Mouse (Mus musculus): ENCODE results near the gene Acot8.
A peak's percentile ranks its signal among the peaks of the same experiment; 100 is the strongest.

Acot8 gene

DNA sequence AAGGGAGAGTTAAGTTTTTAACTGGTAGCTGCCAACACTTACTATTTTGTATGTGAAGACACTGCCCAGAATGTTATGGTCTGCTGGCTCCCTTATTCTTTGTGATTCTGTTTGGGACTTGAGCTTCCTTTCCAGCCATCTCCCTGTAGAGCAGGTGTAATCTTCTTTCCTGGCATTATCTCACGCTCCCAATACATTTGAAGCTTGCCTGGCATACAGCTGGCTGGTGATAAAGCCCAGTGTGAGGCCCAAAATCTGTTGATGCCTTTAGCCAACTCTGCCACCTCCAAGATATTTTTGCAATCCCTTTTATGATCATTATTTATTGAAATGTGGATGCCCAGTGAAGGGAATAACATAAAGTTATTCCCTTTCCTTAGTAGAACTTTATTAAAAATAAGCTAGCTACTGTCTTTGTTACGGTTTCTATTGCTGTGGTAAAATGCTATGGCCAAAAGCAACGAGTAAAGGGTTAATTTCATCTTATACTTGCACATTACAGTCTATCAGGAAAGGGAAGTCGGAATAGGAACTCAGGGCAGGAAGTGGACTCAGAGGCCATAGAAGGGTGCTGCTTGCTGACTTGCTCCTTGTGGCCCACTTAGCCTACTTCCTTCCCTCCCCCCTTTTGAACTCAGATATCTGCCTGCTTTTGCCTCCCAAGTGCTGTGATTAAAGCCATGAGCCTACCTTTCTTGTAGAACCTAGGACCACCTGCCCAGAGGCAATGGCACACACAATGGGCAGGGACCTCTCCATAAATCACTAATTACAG, 44.4 kb downstream of the Acot8 start:
- DNase-seq (ENCODE audit: low read depth in 2 of 2, low spot score in 2 of 2): no peak

DNA sequence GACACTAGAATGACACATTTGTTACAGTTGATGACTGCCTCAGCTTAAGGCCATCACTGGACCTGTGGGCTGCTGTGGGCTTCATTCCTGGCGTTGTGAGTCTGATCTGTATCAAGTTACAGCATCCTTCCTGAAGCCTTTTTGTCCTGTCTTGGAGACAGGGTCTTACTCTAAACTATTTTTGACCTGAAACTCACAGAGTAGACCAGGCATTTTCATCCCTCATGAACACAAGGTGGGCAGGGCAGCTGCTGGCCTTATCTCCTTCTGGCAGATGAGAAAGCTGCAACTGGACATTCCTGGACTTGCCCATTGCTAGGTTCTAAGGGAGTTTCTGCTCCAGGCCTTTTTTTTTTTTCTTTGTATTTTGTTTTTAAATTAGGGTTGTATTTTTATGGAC, 46.0 kb downstream of the Acot8 start:
- no peak for DNase-seq (ENCODE audit: low read depth in 2 of 2, low spot score in 2 of 2)

DNA sequence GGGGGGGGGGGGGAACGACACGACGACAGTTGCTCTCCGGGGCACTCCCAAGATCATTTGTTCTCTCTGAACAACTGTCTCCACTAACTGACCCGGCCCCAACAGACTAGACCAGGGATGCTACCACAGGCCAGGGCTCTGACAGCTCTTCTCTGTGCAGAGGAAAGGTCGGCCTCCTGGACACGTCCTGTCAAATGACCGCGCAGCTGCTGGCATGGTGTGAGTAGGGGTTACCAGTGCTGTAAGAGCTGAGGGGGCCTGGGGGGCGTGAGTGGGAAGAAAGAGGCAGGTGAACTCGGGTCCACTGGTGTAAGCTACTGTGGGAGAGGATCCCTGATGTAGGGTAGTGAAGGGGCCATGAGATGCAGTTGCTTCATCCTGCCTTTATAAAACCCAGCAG, 46.8 kb downstream of the Acot8 start:
- no peak for DNase-seq (ENCODE audit: low read depth in 2 of 2, low spot score in 2 of 2)

DNA sequence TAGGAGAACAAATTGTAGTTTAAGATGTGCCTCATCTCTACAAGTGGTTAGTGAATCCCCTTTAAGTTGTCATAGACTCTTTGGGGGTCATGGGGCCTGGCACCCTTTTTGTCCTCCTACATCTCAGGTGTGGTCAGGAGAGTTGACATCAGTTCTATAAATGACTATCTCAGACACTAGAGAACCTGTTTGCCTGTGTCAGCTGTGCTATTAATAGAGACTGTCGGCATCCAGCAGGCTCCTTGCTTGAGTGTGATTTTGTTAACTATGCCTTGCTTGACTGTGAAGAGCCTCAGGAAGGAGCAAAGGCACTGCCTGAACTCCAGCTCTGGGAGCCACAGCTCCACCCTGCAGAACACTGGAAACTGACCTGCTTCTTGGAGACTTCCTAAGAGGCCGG, 49.9 kb downstream of the Acot8 start:
- DNase-seq (ENCODE audit: low read depth in 2 of 2, low spot score in 2 of 2): no peak

DNA sequence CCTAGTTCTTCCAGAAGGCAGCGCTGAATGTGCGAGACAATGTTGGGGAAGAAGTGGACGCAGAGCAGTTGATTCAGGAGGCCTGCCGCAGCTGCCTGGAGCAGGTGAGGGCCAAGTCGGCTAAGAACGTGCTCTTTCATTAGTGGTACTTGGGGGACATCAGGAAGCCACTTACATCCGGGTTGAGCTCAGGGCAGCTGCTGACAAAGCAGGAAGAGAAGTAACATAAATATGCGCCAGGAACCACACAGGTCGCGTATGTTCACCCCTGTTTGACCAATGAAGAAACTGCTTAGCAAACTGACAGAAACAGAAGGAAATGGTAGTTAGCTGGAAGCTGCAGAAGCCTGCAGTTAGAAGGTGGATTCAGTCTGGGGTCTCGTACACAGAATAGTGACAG, 50.6 kb downstream of the Acot8 start:
- no peak for DNase-seq (ENCODE audit: low read depth in 2 of 2, low spot score in 2 of 2)

DNA sequence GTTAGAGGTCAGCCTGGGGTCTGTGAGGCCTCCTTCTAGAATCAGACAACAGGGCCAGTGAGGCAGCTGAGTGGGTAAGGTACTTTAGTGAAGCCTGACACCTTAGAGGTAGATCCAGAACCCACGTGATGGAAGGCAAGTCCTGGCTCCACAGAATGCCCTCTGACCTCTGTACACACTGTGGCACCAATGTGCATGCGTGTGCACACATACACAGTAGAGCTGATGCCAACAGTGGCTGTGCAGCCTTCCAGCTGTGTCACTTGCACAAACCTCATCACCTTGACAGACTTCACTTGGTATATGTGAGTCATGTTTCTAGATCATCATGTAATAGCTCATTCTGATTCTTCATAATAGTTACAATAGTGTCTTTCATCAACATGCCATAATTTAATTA, 52.2 kb downstream of the Acot8 start:
- DNase-seq (ENCODE audit: low read depth in 2 of 2, low spot score in 2 of 2): no peak

DNA sequence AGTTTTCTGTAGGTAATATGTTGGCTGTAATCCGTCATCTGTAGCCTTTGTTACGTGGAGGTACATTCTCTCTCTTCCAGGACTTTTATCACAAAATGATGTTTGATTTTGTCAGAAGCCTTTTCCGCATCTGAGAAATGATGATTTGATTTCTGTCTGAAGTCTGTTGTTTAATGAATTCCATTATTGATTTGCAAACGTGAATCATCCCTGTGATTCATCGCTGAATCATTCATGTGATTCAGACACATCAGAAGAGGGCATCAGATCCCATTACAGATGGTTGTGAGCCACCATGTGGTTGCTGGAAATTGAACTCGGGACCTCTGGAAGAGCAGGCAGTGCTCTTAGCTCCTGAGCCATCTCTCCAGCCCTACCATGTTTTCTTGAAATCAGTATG, 55.7 kb downstream of the Acot8 start:
- no peak for DNase-seq (ENCODE audit: low read depth in 2 of 2, low spot score in 2 of 2)

DNA sequence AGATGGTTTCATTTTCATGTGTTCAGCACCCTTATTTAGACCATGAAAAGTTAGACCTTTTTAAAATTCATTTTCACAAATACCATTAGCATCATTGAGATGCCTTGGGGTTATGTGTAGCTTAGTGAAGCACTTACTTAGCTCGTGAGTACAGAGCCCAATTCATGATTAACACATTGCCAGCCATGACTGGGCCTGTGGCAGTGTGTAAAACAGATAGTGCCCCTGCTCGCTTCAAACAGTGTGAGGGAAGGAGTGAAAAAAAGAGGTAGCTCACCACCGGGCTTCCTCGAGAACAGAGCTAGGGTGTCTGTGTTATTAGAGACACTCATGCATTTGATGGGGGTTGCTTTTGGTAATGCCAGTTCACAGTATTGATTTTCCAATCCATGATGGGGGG, 56.5 kb downstream of the Acot8 start:
- no peak for DNase-seq (ENCODE audit: low read depth in 2 of 2, low spot score in 2 of 2)

DNA sequence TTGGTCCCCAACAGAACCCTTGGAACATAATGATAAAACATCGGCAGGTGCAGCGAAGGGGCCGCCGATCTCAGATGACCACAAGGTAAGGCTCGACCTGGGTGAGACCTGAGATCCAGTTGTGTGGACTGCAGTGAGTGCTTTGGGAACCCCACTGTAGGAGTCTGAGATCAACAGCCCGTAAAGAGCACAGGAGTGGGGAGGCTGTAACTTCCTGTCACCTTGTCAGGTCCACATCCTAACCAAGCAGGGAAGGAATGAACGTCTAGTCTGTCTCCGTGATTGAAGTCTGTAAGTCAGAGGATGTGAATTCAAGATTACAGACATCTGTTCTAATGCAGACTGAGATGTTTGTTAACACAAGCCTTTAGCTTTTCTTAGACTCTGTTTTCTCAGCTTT, 58.0 kb downstream of the Acot8 start:
- DNase-seq (ENCODE audit: low read depth in 2 of 2, low spot score in 2 of 2): peak in 1 of 2 experiments; percentile 20

DNA sequence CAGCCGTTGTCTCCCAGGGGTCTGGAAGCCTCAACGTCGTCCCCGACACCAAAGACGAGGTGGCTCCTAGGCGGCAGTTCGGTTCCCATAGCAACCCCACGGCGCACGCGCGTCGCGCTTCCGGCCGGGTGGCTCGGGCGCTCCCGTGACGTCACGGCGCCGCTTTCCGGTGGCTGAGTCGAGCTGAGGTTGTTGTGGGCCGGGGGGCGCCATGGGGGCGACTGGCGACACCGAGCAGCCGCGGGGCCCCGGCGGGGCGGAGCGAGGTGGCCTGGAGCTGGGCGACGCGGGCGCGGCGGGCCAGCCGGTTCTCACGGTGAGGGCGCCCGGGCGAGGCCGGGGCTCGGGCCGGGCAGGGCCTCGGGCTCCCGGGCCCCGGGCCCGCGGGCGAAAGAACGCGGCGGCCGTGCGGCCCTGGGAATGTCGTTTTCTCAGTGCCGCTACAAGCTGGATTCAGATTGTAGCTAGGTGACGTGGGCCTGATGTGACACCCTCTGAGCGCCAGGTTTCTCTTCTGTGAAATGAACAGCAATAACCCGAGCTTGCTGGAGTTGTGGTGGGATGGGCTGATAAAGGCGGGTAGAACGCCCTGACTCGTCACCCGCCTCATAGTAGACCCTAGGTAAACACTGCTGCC, 58.7 kb downstream of the Acot8 start, which contains the start of the genes Wfdc3 and Dnttip1:
Wfdc3 (minus strand) TSS at position 89 of the 637 bp plus-strand sequence.
Dnttip1 (plus strand) TSS at position 141 of the 637 bp plus-strand sequence.
- peak; percentile 92 to 95 for DNase-seq (ENCODE audit: low read depth in 2 of 2, low spot score in 2 of 2)

DNA sequence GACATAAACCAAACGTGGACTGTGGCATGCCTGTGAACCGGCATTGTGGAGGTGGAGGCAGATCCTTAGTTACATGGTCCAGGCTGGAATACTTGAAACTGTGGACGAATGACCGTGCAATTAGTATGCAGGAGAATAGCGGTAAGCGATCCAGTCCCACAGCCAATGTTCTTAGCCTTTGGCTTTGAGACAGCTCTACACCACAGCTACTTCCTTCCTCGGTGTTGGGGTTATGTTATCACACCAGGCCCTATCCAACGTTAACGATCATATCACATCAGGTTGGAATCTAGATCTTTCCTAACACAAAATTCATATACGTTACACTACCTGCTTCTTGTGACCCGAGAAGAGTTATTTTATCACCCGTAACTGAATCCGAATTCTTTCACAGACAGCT, 59.7 kb downstream of the Acot8 start:
- DNase-seq (ENCODE audit: low read depth in 2 of 2, low spot score in 2 of 2): no peak
